Mouse (Mus musculus) limb, embryonic 14.5 days (tissue): Measurements from ENCODE around the gene Nsf. TPM values are rescaled to one million over a fixed set of nuclear protein-coding genes. Genes with fewer than 3 reads are reported as not detected.
A peak's percentile ranks its signal among the peaks of the same experiment; 100 is the strongest.

ENCODE experiments used
- ATAC-seq: fragments of 200-750 bp; cut with Nextera tagmentation; 2 replicates; pipeline ENCODE4 v1.8.0; 2017; ENCODE audit warnings: low read depth, moderate number of reproducible peaks, moderate TSS enrichment; ENCODE audit not compliant: low FRiP score
- DNase-seq: peaks from one replicate; pipeline ENCODE4 v3.0.0-alpha.2; 2015; ENCODE audit warnings: low spot score
- H3K27ac ChIP-seq: fragments of 300-500 bp; sonication (generic); replicated peaks from 2 replicates; pipeline ENCODE4 v1.5.1; 2014; ENCODE audit warnings: low read depth, mild to moderate bottlenecking, low read length, moderate library complexity, mixed read lengths
- H3K27me3 ChIP-seq: fragments of 300-500 bp; sonication (generic); 2 replicates; pipeline ENCODE4 v1.6.1; 2014; ENCODE audit warnings: low read length, mixed read lengths; ENCODE audit not compliant: control insufficient read depth, insufficient read depth
- H3K36me3 ChIP-seq: fragments of 300-500 bp; sonication (generic); 2 replicates; pipeline ENCODE4 v1.6.1; 2014; ENCODE audit warnings: mild to moderate bottlenecking, low read length, moderate library complexity, mixed read lengths; ENCODE audit not compliant: control insufficient read depth, insufficient read depth
- H3K4me1 ChIP-seq: fragments of 300-500 bp; sonication (generic); 2 replicates; pipeline ENCODE4 v1.6.1; 2014; ENCODE audit warnings: antibody characterized with exemption, low read length, mixed read lengths; ENCODE audit not compliant: control insufficient read depth, insufficient read depth
- H3K4me2 ChIP-seq: fragments of 300-500 bp; sonication (generic); replicated peaks from 2 replicates; pipeline ENCODE4 v1.6.1; 2014; ENCODE audit warnings: low read depth, mild to moderate bottlenecking, low read length, moderate library complexity; ENCODE audit not compliant: severe bottlenecking
- H3K4me3 ChIP-seq: fragments of 300-500 bp; sonication (generic); replicated peaks from 2 replicates; pipeline ENCODE4 v1.5.1; 2014; ENCODE audit warnings: low read length
- H3K9ac ChIP-seq: fragments of 300-500 bp; sonication (generic); 2 replicates; pipeline ENCODE4 v1.6.1; 2014; ENCODE audit warnings: mild to moderate bottlenecking, low read depth, low read length, moderate library complexity; ENCODE audit not compliant: severe bottlenecking
- H3K9me3 ChIP-seq: fragments of 300-500 bp; sonication (generic); 2 replicates; pipeline ENCODE4 v1.6.1; 2016; ENCODE audit warnings: low read length; ENCODE audit not compliant: control insufficient read depth
- POLR2A ChIP-seq: fragments of 200-500 bp; IDR thresholded peaks from 2 replicates; pipeline ENCODE4 v1.8.0; 2012; ENCODE audit warnings: inconsistent platforms, mild to moderate bottlenecking, moderate library complexity, borderline replicate concordance; ENCODE audit not compliant: insufficient read depth, insufficient read length; ENCODE audit errors: extremely low read depth
- WGBS: fragments of 180-500 bp; shearing (Covaris S2); extraction: QIAGEN DNeasy Blood & Tissue Kit; methylation state at CpG from one replicate; pipeline ENCODE4 v1.1.7; 2014; 5-methylcytosine and 5-hydroxymethylcytosine counted together
- polyA plus RNA-seq, 2 experiments: library from polyadenylated mRNA; depleted of rRNA in 1 of 2; stranded (reverse) in 1 of 2; unstranded in 1 of 2; fragments of >200 nt; fragmentation: Nextera tagmentation in 1 of 2; extraction: Ambion mirVana in 1 of 2; gene quantifications; 2 replicates each; pipeline versions ENCODE4 v1.2.1 to v1.2.3; 2012 to 2014

The Nsf gene
- polyA plus RNA-seq, 2 experiments = 33.5 to 43.6 TPM

DNA sequence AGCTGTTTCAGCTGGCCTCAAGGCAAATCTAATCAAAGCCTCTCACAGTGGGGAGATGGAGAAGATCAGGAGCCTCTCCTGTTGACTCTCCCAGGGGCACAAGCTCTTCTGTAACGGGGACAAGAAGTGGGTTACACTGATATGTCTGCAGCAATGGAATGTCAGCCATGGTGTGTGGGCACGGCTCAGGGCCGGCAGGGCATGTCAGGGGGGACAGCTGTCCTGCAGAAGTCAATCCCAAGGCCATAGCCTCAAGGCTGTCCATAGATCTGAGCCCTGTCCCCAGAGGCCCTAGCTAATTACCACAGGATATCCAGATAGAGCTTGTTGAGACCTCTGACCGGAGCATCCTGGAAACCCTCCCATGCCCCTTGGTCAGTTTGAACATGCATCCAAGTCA, 149.1 kb downstream of the Nsf start:
- ATAC-seq = no peak
- Histone ChIP-seq H3K4me2 (no peak overlapping the region), H3K27me3 (peaks cover 23% of the 10 kb centered on the region), H3K4me3 (no peak overlapping the region), H3K4me1 (peaks cover 11% of the 10 kb centered on the region; the same call in 1 of the 2 replicates), H3K9me3 (no peaks in the 10 kb centered on the region), H3K27ac (no peak overlapping the region), H3K36me3 (no peaks in the 10 kb centered on the region), H3K9ac (no peak overlapping the region)
- no peak for DNase-seq
- 68% methylated on average over 4 of the region's 4 CpGs for WGBS
- no peak for TF ChIP-seq POLR2A

DNA sequence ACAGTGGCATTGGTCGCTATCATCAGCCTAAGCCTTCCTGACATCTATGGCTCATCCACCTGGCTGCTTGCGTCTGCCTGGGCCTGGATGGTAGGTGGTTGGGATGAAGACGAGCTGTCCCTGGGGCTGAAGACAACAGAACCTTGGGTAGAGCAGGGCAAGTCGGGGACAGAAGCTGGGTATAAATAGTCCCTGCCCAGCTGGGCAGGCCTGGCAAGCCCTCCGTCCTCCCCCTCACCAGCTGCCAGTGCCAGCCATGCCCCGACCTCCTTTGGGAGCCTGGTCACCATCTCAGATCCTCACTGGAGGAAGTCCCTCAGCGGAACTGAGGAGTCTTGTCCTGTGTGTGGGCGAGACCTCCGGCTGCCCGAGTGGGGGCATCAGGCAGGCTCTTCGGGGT, 149.7 kb downstream of the Nsf start:
- H3K27me3 ChIP-seq = peaks cover 17% of the 10 kb centered on the region
- H3K9me3 ChIP-seq = no peaks in the 10 kb centered on the region
- ATAC-seq (no peak), DNase-seq (no peak)
- H3K4me3 ChIP-seq = no peak overlapping the region
- no peak overlapping the region for H3K27ac ChIP-seq
- peaks cover 5% of the 10 kb centered on the region; the same call in 1 of the 2 replicates for H3K4me1 ChIP-seq
- H3K9ac ChIP-seq = no peak overlapping the region
- WGBS = 89% methylated on average over 11 of the region's 11 CpGs
- no peaks in the 10 kb centered on the region for H3K36me3 ChIP-seq
- H3K4me2 ChIP-seq = no peak overlapping the region
- TF ChIP-seq POLR2A = no peak

DNA sequence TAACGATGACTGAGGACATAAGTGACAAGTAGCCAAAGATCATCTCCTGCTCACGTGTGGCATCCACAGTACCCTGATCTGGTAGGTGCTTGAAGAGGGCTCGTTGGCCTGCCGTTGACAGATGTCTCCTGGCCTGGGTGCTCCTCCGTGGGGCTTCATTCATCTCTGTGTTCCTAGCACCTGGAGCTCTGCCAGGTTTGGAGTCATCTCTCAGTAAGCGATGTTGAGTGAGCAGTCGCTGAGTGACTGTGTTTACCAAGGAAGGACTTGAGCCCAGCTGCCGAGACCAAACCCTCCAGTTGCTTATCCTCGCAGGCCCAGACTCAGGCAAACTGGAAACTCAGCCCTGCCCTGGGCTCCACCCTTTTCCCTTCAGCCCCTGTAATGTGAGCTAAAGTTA, 152.7 kb downstream of the Nsf start:
- 69% methylated on average over 9 of the region's 9 CpGs for WGBS
- DNase-seq (no peak), ATAC-seq (no peak)

DNA sequence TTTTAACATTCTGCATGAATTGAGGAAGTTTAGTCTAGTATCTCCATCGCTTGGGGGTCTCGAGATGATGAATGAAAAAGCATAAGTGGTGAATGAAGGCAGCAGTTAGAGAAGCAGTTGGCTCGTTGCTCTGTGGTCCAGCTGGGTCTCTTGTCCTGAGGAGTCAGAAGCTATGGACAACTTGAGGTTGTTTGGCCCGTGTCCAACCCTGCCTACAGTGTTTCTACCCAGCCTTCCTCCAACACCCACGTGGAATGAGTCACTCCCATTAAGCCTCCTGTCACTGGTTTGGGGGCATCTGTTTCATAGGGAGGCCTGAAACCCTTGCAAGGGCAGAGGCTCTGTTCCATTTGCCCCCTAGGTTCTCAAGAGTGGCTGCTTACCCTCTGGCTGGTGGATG, 163.9 kb downstream of the Nsf start:
- Histone ChIP-seq H3K4me3 (no peak overlapping the region), H3K9me3 (no peaks in the 10 kb centered on the region), H3K27ac (no peak overlapping the region), H3K36me3 (no peaks in the 10 kb centered on the region), H3K4me2 (no peak overlapping the region), H3K27me3 (peaks cover 13% of the 10 kb centered on the region), H3K4me1 (no peaks in the 10 kb centered on the region), H3K9ac (no peak overlapping the region)
- DNase-seq (no peak), ATAC-seq (no peak)
- TF ChIP-seq POLR2A = no peak
- 71% methylated on average over 5 of the region's 5 CpGs for WGBS

More for the DNA sequence above, 152.7 kb downstream of the Nsf start:
- Histone ChIP-seq H3K9me3 (no peaks in the 10 kb centered on the region), H3K36me3 (no peaks in the 10 kb centered on the region), H3K4me2 (no peak overlapping the region), H3K27ac (no peak overlapping the region), H3K9ac (no peak overlapping the region), H3K27me3 (no peaks in the 10 kb centered on the region), H3K4me3 (no peak overlapping the region), H3K4me1 (no peaks in the 10 kb centered on the region)
- TF ChIP-seq POLR2A = no peak

DNA sequence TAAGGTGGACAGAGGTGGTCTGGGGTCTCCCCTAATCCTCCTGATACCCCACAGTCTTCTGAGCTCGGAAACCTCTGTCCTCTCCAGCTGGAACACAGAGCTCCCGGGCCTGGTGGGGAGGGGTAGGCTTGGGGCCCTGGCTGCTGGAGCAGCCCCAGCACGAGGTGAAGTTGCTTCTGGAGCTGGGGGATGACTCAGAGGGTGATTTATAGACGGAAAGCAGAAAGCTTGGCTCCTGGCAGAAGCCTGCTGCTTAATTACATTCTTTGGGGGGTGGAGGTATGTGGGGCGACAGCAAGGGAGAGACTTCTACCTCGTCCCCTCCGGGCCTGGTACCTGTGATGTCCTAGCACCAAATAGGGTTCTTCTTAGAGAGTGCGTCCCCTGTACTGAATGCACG, 173.7 kb downstream of the Nsf start:
- Histone ChIP-seq H3K36me3 (no peaks in the 10 kb centered on the region), H3K4me3 (no peak overlapping the region), H3K9ac (no peak overlapping the region), H3K4me1 (no peaks in the 10 kb centered on the region), H3K27ac (no peak overlapping the region), H3K27me3 (peaks cover 21% of the 10 kb centered on the region), H3K9me3 (no peaks in the 10 kb centered on the region), H3K4me2 (no peak overlapping the region)
- no peak for TF ChIP-seq POLR2A
- 23% methylated on average over 9 of the region's 9 CpGs for WGBS
- ATAC-seq (no peak), DNase-seq (no peak)

DNA sequence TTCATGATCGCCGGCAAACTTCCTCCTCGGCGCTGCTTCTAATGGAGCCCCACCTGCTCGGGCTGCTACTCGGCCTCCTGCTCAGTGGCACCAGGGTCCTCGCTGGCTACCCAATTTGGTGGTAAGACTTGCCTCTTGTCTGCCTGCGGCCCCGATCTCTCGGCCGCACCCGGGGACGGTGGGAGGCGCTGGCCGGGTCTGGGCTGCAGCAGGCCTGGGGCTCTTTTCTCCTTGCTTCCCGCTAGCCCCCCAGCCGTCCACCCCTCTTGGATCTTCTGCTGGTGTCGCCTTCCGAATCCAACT, 179.7 kb downstream of the Nsf start:
- WGBS = 2% methylated on average over 19 of the region's 19 CpGs
- Histone ChIP-seq H3K4me2 (peak overlapping the region; percentile 52), H3K4me1 (0 out of 2 replicates have a peak, but pooled peaks cover 3% of the 10 kb centered on the region), H3K9me3 (no peaks in the 10 kb centered on the region), H3K36me3 (no peaks in the 10 kb centered on the region), H3K27ac (no peak overlapping the region), H3K4me3 (peak overlapping the region; percentile 32), H3K9ac (peak overlapping the region; percentile 36), H3K27me3 (peaks cover 77% of the 10 kb centered on the region)
- DNase-seq = no peak
- ATAC-seq = no peak
- no peak for TF ChIP-seq POLR2A
